Mouse (Mus musculus) limb, embryonic 10.5 days (tissue): ENCODE measurements around the gene B4galt4. TPM values are rescaled to one million over a fixed set of nuclear protein-coding genes. Genes with fewer than 3 reads are reported as not detected.

Experiments
- DNase-seq: peaks from one replicate; pipeline ENCODE4 v3.0.0-alpha.2; 2017; ENCODE audit warnings: low spot score
- H3K27ac ChIP-seq: fragments of 300-500 bp; sonication (generic); 2 replicates; pipeline ENCODE4 v1.5.1; 2016; ENCODE audit warnings: mild to moderate bottlenecking
- H3K27me3 ChIP-seq: fragments of 300-500 bp; sonication (generic); 2 replicates; pipeline ENCODE4 v1.6.1; 2016; ENCODE audit warnings: low read depth, mild to moderate bottlenecking; ENCODE audit not compliant: poor library complexity, severe bottlenecking
- H3K36me3 ChIP-seq: fragments of 300-500 bp; sonication (generic); 2 replicates; pipeline ENCODE4 v1.6.1; 2016; ENCODE audit warnings: mild to moderate bottlenecking, moderate library complexity
- H3K4me1 ChIP-seq: fragments of 300-500 bp; sonication (generic); 2 replicates; pipeline ENCODE4 v1.6.1; 2016
- H3K4me3 ChIP-seq: fragments of 300-500 bp; sonication (generic); 2 replicates; pipeline ENCODE4 v1.5.1; 2016; ENCODE audit warnings: mild to moderate bottlenecking, moderate library complexity
- H3K9me3 ChIP-seq: fragments of 300-500 bp; sonication (generic); replicated peaks from 2 replicates; pipeline ENCODE4 v1.6.1; 2016; ENCODE audit warnings: mild to moderate bottlenecking
- WGBS: fragments of 180-500 bp; shearing (Covaris S2); methylation state at CpG from one replicate; pipeline ENCODE4 v1.1.7; 2016; 5-methylcytosine and 5-hydroxymethylcytosine counted together
- polyA plus RNA-seq: library from polyadenylated mRNA; unstranded; fragments of >200 nt; fragmentation: Nextera tagmentation; extraction: Ambion mirVana; gene quantifications from 2 replicates; pipeline ENCODE4 v1.2.1, GENCODE M21; 2016

B4galt4 gene
- polyA plus RNA-seq, 1 experiment from 2014 or later = 23.0 TPM

DNA sequence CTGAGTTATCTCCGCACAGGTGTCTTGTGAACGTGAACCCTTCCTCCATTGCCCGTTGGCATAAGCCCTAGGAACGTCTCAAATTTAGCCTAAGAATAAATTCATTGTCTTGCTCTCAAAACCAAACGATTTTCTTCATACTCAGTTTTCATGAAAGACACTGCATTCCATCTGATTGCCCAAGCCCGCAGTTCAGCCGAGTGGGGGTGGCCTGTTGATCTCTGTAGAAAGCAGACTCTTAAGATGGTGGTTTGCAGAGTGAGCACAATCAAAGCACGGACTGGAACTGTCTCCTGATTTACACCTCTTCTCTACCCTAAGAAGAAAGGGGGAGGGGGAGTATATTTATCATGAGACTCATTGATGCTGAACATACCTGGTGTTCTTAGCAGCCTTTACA lies 20.3 kb downstream of the B4galt4 start:
- no peaks in the 10 kb centered on the region for H3K9me3 ChIP-seq
- H3K4me3 ChIP-seq = no peak overlapping the region
- H3K27ac ChIP-seq = no peak overlapping the region
- H3K4me1 ChIP-seq = peaks cover 15% of the 10 kb centered on the region
- H3K27me3 ChIP-seq = no peaks in the 10 kb centered on the region
- peaks cover 31% of the 10 kb centered on the region for H3K36me3 ChIP-seq
- 89% methylated on average over 8 of the region's 8 CpGs for WGBS
- no peak for DNase-seq

DNA sequence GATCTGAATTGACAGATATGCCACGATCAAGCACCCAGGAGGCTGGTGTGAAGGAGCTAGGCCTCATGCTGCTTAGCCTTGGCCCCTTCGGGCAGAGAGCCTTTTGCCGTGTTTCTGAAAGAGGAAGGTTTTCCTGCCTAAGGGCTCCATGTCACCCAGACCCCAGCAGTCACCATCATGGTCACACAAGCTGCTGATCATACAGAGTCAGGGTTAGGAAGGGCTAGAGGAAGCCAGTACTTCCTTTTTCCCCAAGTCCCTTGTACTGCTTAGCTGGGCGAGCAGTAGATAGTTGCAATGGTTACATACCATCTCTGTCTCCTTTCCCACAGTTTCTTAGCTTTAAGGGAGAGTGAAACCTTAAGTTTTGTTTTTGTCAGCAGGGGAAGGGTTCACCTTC lies 21.4 kb downstream of the B4galt4 start:
- WGBS = 82% methylated on average over 4 of the region's 4 CpGs
- no peak for DNase-seq
- Histone ChIP-seq H3K9me3 (no peaks in the 10 kb centered on the region), H3K4me3 (no peak overlapping the region), H3K27me3 (no peaks in the 10 kb centered on the region), H3K36me3 (peaks cover 30% of the 10 kb centered on the region), H3K27ac (no peak overlapping the region), H3K4me1 (peaks cover 7% of the 10 kb centered on the region)

DNA sequence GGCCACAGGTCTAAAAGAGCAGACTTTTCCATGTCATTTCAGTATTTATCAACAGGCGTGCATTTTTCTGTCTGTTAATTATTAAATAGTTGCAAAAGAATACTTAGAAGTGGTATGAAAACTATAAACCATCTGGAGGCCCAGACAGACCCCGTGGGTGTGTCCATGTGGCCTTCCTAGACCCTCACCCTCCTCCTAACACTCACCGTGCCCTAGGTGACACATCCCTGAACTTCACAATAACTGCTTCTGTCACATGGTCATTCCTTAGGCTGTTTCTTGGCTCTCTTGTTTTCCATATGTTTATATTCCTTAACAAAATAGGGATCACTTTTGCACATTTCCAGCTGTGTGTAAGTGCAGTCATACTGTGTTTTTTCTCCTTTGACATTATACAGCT lies 24.6 kb downstream of the B4galt4 start:
- peaks cover 26% of the 10 kb centered on the region for H3K36me3 ChIP-seq
- no peaks in the 10 kb centered on the region for H3K9me3 ChIP-seq
- no peak overlapping the region for H3K27ac ChIP-seq
- 71% methylated on average over 3 of the region's 3 CpGs for WGBS
- no peaks in the 10 kb centered on the region for H3K27me3 ChIP-seq
- DNase-seq = no peak
- no peaks in the 10 kb centered on the region for H3K4me1 ChIP-seq
- H3K4me3 ChIP-seq = no peak overlapping the region

DNA sequence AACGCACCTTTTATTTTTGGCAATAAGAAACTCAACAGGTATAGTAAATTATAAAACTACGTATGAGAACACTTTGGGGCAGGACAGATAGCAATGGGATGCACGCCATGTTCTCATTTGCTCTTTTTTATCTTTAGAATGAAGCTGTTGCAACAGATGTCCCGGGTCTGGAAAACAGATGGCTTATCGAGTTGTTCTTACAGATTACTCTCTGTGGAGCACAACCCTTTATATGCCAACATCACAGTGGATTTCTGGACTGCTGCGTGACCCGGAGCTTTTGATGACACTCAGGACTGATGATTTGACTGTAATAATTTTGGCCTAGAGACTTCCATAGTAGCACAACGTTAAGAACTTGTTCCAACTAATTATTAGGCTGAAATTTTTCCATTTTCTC lies 25.7 kb downstream of the B4galt4 start:
- Histone ChIP-seq H3K27me3 (no peaks in the 10 kb centered on the region), H3K36me3 (peaks cover 24% of the 10 kb centered on the region), H3K4me1 (peaks cover 8% of the 10 kb centered on the region), H3K4me3 (no peak overlapping the region), H3K27ac (no peak overlapping the region), H3K9me3 (no peaks in the 10 kb centered on the region)
- DNase-seq = no peak
- WGBS = 92% methylated on average over 8 of the region's 8 CpGs

DNA sequence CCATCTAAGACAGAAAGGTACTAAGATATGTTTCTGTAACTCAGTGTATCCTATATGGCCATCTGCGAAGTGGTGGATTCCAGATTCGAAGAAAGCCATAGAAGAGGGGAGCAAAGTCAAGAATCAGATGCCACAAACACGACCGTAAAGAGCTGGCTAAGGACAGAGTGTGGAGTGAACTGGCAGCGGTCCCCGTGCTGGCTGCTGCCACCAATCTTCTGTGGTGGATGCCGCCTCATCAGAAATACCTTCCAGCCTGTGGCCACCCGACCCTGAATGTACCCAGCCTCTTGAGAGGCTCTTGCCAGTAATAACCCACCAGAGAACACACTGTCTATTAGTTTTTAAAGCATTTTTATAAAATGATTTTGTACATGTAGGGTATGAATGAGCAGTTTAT lies 26.3 kb downstream of the B4galt4 start:
- no peaks in the 10 kb centered on the region for H3K9me3 ChIP-seq
- peaks cover 17% of the 10 kb centered on the region for H3K36me3 ChIP-seq
- 92% methylated on average over 8 of the region's 8 CpGs for WGBS
- H3K4me3 ChIP-seq = no peak overlapping the region
- no peak overlapping the region for H3K27ac ChIP-seq
- H3K27me3 ChIP-seq = no peaks in the 10 kb centered on the region
- peaks cover 13% of the 10 kb centered on the region for H3K4me1 ChIP-seq
- DNase-seq = no peak

DNA sequence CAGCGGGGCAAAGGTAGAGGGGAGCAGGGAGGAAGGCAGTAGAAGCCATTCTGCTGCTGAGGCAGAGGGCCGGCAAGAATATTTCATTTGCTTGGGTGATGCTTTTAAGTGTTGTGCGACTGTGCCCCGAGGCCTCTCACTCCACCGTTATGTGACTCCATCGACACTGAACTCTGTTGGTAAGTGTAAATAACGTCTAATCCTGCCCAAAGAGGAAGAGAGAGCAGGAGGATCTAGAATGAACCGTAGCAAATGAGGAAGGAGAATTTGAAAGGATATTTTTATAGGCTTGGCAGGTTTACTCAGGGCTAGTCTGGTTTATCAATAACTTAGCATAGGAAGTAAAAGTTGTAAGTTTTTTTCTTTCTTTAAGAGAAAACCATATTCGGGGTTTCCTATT lies 27.5 kb downstream of the B4galt4 start:
- 82% methylated on average over 9 of the region's 9 CpGs for WGBS
- H3K4me1 ChIP-seq = peaks cover 13% of the 10 kb centered on the region
- no peak overlapping the region for H3K27ac ChIP-seq
- no peaks in the 10 kb centered on the region for H3K9me3 ChIP-seq
- no peak overlapping the region for H3K4me3 ChIP-seq
- H3K36me3 ChIP-seq = peaks cover 16% of the 10 kb centered on the region
- no peaks in the 10 kb centered on the region for H3K27me3 ChIP-seq
- no peak for DNase-seq

DNA sequence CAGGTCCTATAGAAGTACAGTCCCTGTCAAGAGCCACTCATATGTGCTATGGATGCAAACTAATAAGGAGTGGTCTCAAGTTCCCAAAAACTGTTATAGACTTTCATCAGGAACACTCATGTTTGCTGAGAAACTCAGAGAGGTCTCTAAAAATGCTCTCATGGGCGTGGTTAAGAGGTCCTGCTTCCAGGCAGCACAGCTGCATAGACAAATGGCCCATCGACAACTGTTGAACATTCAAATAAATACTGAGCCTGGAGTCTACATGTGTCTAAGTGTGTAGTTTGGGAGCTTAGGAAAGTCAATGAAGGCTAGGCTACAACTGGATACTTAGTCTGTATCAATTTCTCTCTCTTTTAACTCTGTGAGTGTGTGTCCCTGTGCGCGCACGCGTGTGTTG lies 29.1 kb downstream of the B4galt4 start:
- peaks cover 16% of the 10 kb centered on the region for H3K36me3 ChIP-seq
- DNase-seq = no peak
- H3K27me3 ChIP-seq = no peaks in the 10 kb centered on the region
- no peak overlapping the region for H3K27ac ChIP-seq
- H3K9me3 ChIP-seq = no peaks in the 10 kb centered on the region
- H3K4me3 ChIP-seq = no peak overlapping the region
- peaks cover 13% of the 10 kb centered on the region for H3K4me1 ChIP-seq
- 96% methylated on average over 6 of the region's 6 CpGs for WGBS

DNA sequence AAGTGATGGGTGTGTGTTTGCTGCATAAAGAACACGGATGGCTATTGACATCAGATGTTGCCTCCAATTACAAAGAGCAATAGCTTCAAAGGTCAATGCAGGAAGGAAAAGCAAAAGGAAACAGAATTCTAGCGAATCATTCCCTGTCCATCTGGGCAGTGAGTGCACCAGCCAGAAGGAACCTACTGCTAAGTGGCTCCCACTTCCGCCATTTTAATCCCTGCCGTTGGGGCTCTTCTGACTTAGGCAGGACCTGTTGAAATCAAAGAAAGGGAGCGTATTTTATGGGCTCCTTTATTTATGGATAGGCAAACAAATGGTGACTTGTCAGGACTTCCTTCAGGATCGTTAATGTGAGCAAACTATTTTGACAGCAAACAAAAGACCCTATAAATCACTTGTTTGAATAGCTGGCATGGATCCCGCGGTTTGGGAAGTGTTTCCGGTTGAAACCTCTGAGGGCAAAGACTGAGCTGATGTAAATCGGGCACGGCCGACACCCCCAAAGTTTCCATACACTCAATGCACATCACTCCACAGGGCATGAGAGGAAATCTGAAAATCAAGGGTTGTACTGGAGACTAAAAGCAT lies 30.9 kb downstream of the B4galt4 start:
- peaks cover 13% of the 10 kb centered on the region for H3K4me1 ChIP-seq
- DNase-seq = no peak
- H3K27me3 ChIP-seq = no peaks in the 10 kb centered on the region
- peaks cover 11% of the 10 kb centered on the region for H3K36me3 ChIP-seq
- H3K9me3 ChIP-seq = no peaks in the 10 kb centered on the region
- 53% methylated on average over 12 of the region's 12 CpGs for WGBS
- H3K27ac ChIP-seq = no peak overlapping the region
- no peak overlapping the region for H3K4me3 ChIP-seq

DNA sequence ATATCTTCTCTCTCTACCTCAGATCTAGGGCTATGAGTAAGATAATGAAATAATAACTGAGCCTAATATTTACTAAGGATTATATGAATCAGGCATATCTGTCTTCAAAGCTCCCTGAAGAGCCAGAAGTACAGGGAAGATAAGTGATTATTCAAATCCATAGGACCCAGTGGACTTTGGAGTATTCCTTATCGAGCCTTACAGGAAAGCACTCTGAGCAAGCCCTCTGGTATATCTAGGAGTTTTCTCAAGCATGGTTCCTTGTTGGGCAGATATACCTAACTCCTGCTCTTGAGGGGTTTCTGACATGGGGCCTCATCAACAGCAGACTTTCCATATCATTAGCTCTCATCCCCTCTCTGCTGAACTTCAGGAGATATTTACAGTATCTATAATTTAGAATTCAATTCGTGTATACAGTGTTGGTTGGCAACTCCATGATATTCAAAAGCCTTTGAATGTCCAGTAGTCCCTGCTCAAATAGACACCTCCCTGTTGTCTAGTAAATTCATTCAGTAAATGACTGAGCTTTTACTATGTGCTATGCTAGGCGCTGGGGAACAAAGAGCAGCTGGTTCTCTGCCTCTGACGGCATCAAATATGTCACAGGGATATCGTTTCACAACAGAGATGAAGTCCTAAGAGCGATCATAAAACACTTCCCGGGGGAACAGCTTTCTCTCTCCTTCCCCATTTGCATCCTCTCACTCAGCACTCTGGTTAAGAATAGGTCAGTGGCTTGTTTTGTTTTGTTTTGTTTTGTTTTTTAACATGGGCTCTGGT lies 33.1 kb downstream of the B4galt4 start:
- H3K4me3 ChIP-seq = no peak overlapping the region
- DNase-seq = no peak
- no peak overlapping the region for H3K27ac ChIP-seq
- peaks cover 13% of the 10 kb centered on the region for H3K4me1 ChIP-seq
- no peaks in the 10 kb centered on the region for H3K27me3 ChIP-seq
- H3K36me3 ChIP-seq = no peaks in the 10 kb centered on the region
- WGBS = 71% methylated on average over 7 of the region's 7 CpGs
- H3K9me3 ChIP-seq = no peaks in the 10 kb centered on the region

DNA sequence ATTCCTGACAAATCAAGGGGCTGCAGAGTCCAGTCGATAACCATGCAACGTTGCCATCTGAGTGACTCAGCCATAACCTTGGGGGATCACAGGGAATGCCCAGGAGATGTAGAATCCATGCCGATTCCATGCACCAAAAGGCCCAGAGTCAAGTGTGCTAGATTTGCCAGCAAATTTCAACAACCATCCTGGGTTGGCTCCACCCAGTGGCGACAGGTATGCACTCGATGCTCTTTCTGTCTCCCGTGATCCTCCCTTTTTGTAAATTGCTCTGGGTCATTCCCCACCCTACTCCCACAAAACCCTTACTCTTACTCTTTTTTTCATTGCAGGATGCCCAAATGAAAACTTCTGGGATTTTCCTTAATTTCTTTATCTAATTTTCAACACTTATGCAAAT lies 34.3 kb downstream of the B4galt4 start:
- Histone ChIP-seq H3K4me3 (no peak overlapping the region), H3K27ac (no peak overlapping the region), H3K36me3 (no peaks in the 10 kb centered on the region), H3K9me3 (no peaks in the 10 kb centered on the region), H3K27me3 (no peaks in the 10 kb centered on the region), H3K4me1 (peaks cover 13% of the 10 kb centered on the region)
- no peak for DNase-seq
- WGBS = 54% methylated on average over 6 of the region's 6 CpGs

DNA sequence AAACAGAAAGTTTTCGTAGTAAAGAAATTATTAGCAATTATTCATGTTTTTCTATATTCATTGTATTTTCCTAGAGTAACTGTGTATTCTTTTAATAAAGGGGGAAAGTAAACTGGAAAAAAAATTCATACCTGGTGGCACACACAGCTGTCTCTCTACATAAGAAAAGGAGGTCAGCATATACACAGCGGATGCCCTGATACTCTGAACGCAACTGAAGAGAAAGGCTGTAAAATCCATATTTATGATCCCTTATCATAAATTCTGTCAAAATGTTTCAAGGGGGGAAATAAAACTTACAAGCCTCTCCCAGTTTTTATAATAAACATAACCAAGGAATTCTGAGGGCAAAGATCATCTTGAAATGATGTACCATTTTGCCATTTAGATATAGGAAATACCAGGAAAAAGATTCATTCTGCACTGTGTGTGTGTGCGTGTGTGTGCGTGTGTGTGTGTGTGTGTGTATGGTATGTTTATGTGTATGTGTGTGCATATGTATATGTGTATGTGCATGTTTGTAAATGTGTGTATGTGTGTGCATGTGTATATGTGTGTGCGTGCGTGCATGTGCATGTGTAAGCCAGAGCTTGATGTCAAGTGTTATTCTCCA lies 39.0 kb downstream of the B4galt4 start:
- H3K4me3 ChIP-seq = no peak overlapping the region
- no peaks in the 10 kb centered on the region for H3K27me3 ChIP-seq
- no peaks in the 10 kb centered on the region for H3K4me1 ChIP-seq
- H3K9me3 ChIP-seq = no peaks in the 10 kb centered on the region
- DNase-seq = no peak
- no peaks in the 10 kb centered on the region for H3K36me3 ChIP-seq
- 91% methylated on average over 7 of the region's 7 CpGs for WGBS
- H3K27ac ChIP-seq = no peak overlapping the region

DNA sequence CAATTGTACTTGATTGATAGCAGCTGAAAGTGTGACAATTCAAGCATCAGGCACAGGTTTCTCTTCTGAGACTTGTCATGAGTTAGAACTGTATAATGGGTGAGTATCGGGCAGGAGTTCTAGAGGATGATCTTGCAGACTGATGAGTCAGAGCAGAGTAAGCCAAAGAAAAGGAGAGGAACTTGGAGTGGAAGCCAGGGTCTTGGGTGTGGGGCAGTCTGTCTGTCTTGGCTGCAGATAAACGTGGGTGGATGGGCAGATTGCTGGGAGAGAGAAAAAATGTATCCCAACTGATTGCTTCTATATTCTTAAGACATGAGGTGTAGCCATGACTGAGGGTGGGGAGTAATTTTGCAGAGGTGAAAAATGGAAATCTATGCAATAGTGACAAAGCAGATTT lies 39.9 kb downstream of the B4galt4 start:
- Histone ChIP-seq H3K4me3 (no peak overlapping the region), H3K9me3 (no peaks in the 10 kb centered on the region), H3K36me3 (no peaks in the 10 kb centered on the region), H3K27me3 (no peaks in the 10 kb centered on the region), H3K27ac (no peak overlapping the region), H3K4me1 (no peaks in the 10 kb centered on the region)
- no peak for DNase-seq
- WGBS = 76% methylated on average over 2 of the region's 2 CpGs

DNA sequence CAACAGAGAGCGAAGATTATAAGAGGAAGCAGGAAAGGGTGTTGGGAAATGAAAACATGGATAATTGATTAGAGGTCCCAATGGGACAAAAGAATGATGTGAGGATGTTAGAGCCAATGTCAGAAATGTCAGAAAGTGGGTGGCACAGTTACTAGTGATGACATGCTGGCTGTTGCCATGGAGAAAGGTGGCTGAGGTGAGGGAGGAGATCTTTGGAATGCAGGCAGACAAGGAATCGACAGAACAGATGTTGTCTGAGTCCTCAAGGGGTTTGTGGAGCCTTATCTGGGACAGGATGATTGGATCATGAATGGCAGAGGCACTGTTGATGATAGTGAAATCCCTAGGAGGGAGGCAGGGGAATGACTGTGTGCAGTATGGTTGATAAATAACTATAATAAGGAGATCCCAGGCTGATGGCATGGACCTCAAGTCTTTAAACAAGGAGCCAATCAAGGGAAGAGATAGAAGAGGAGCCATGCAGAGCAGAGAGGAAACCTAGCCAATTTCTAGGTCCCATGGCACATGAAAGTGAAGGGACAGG lies 40.5 kb downstream of the B4galt4 start:
- 57% methylated on average over 2 of the region's 2 CpGs for WGBS
- H3K27ac ChIP-seq = no peak overlapping the region
- H3K4me1 ChIP-seq = no peaks in the 10 kb centered on the region
- H3K27me3 ChIP-seq = no peaks in the 10 kb centered on the region
- H3K4me3 ChIP-seq = no peak overlapping the region
- no peaks in the 10 kb centered on the region for H3K9me3 ChIP-seq
- DNase-seq = no peak
- no peaks in the 10 kb centered on the region for H3K36me3 ChIP-seq
